Mouse (Mus musculus) MEL (cell line): ENCODE results near the gene Atp5l. TPM values are rescaled to one million over a fixed set of nuclear protein-coding genes. Genes with fewer than 3 reads are reported as not detected.
A peak's percentile ranks its signal among the peaks of the same experiment; 100 is the strongest.

Source experiments
- DNase-seq: peaks from one replicate; pipeline ENCODE4 v3.0.0; 2011; ENCODE audit warnings: low read depth, low spot score
- H3K27ac ChIP-seq: 2 replicates; pipeline ENCODE4 v1.5.1; 2012; ENCODE audit warnings: low read depth, mild to moderate bottlenecking, control low read depth, low read length, moderate library complexity; ENCODE audit not compliant: control insufficient read depth
- H3K27me3 ChIP-seq, 2 experiments: fragments of 150-350 bp in 1 of 2; sonication (generic) in 1 of 2; 2 replicates each; pipeline ENCODE4 v1.6.1; 2012; ENCODE audit warnings: low read length in 2 of 2, mild to moderate bottlenecking in 2 of 2, improper control_type of control experiment in 1 of 2, moderate library complexity in 1 of 2; ENCODE audit not compliant: insufficient read depth in 2 of 2, control insufficient read depth in 1 of 2
- H3K36me3 ChIP-seq, 2 experiments: 2 replicates each; pipeline ENCODE4 v1.6.1; 2012 to 2014; ENCODE audit warnings: low read length in 2 of 2, improper control_type of control experiment in 1 of 2, inconsistent platforms in 1 of 2, mild to moderate bottlenecking in 1 of 2; ENCODE audit not compliant: insufficient read depth in 2 of 2, control insufficient read depth in 1 of 2
- H3K4me1 ChIP-seq, 2 experiments: fragments of 150-350 bp in 1 of 2; sonication (generic) in 1 of 2; 2 replicates each; pipeline ENCODE4 v1.6.1; 2012; ENCODE audit warnings: low read length in 2 of 2, improper control_type of control experiment in 1 of 2, mild to moderate bottlenecking in 1 of 2; ENCODE audit not compliant: insufficient read depth in 2 of 2, control insufficient read depth in 1 of 2
- H3K4me3 ChIP-seq, 2 experiments: fragments of 150-350 bp in 1 of 2; sonication (generic) in 1 of 2; 2 replicates each; pipeline ENCODE4 v1.5.1; 2012; ENCODE audit warnings: low read depth in 2 of 2, low read length in 2 of 2, mild to moderate bottlenecking in 2 of 2, moderate library complexity in 2 of 2, control low read depth in 1 of 2, improper control_type of control experiment in 1 of 2; ENCODE audit not compliant: control insufficient read depth in 1 of 2, insufficient read depth in 1 of 2
- H3K79me2 ChIP-seq: 2 replicates; pipeline ENCODE4 v1.6.1; 2012; ENCODE audit warnings: mild to moderate bottlenecking, low read length, moderate library complexity; ENCODE audit not compliant: control insufficient read depth, poor library complexity, insufficient read depth
- H3K9ac ChIP-seq: 2 replicates; pipeline ENCODE4 v1.6.1; 2012; ENCODE audit warnings: low read depth, mild to moderate bottlenecking, control low read depth, low read length, moderate library complexity; ENCODE audit not compliant: control insufficient read depth, poor library complexity, severe bottlenecking
- H3K9me3 ChIP-seq: fragments of 150-350 bp; sonication (generic); replicated peaks from 2 replicates; pipeline ENCODE4 v1.6.1; 2012; ENCODE audit warnings: mild to moderate bottlenecking, low read length, improper control_type of control experiment, moderate library complexity; ENCODE audit not compliant: insufficient read depth
- CHD1 ChIP-seq: IDR thresholded peaks from 2 replicates; pipeline ENCODE4 v1.6.1; 2012; ENCODE audit warnings: low read depth, mild to moderate bottlenecking, inconsistent platforms, low read length, improper control_type of control experiment
- E2F4 ChIP-seq: IDR thresholded peaks from 2 replicates; pipeline ENCODE4 v1.6.1; 2011; ENCODE audit warnings: low read depth, low read length, improper control_type of control experiment, borderline replicate concordance
- EP300 ChIP-seq, 2 experiments: IDR thresholded peaks; 2 replicates each; pipeline ENCODE4 v1.6.1; 2011; ENCODE audit warnings: improper control_type of control experiment in 2 of 2, low read length in 2 of 2, low read depth in 1 of 2, mild to moderate bottlenecking in 1 of 2
- ETS1 ChIP-seq: IDR thresholded peaks from 2 replicates; pipeline ENCODE4 v1.6.1; 2012; ENCODE audit warnings: low read depth, mild to moderate bottlenecking, inconsistent platforms, low read length, improper control_type of control experiment, moderate library complexity
- GABPA ChIP-seq: IDR thresholded peaks from 2 replicates; pipeline ENCODE4 v1.6.1; 2012; ENCODE audit warnings: low read depth, mild to moderate bottlenecking, inconsistent platforms, low read length, improper control_type of control experiment, moderate library complexity
- GATA1 ChIP-seq: IDR thresholded peaks from 2 replicates; pipeline ENCODE4 v1.6.1; 2011; ENCODE audit warnings: low read depth, low read length, improper control_type of control experiment
- JUND ChIP-seq: IDR thresholded peaks from 2 replicates; pipeline ENCODE4 v1.6.1; 2011; ENCODE audit warnings: low read depth, mild to moderate bottlenecking, improper control_type of control experiment, low read length
- KAT2A ChIP-seq: conservative IDR thresholded peaks from 2 replicates; pipeline ENCODE4 v1.6.1; 2012; ENCODE audit warnings: low read depth, low read length, improper control_type of control experiment, inconsistent platforms
- MAZ ChIP-seq: IDR thresholded peaks from 2 replicates; pipeline ENCODE4 v1.6.1; 2012; ENCODE audit warnings: low read depth, mild to moderate bottlenecking, inconsistent platforms, low read length, improper control_type of control experiment
- MXI1 ChIP-seq: IDR thresholded peaks from 2 replicates; pipeline ENCODE4 v1.6.1; 2011; ENCODE audit warnings: mild to moderate bottlenecking, low read depth, low read length, improper control_type of control experiment
- MYB ChIP-seq: IDR thresholded peaks from 2 replicates; pipeline ENCODE4 v1.6.1; 2011; ENCODE audit warnings: mild to moderate bottlenecking, low read depth, low read length, improper control_type of control experiment
- POLR2AphosphoS2 ChIP-seq: IDR thresholded peaks from 2 replicates; pipeline ENCODE4 v1.6.1; 2011; ENCODE audit warnings: low read length, improper control_type of control experiment
- POLR2AphosphoS5 ChIP-seq: IDR thresholded peaks from 2 replicates; pipeline ENCODE4 v1.6.1; 2012; ENCODE audit warnings: low read depth, borderline replicate concordance, mild to moderate bottlenecking, inconsistent platforms, low read length, moderate library complexity, mixed read lengths
- RAD21 ChIP-seq: IDR thresholded peaks from 2 replicates; pipeline ENCODE4 v1.6.1; 2011; ENCODE audit warnings: mild to moderate bottlenecking, low read depth, low read length, improper control_type of control experiment
- TBP ChIP-seq: IDR thresholded peaks from 2 replicates; pipeline ENCODE4 v1.8.0; 2011; ENCODE audit warnings: low read depth, low read length, improper control_type of control experiment
- USF1 ChIP-seq: IDR thresholded peaks from 2 replicates; pipeline ENCODE4 v1.6.1; 2014; ENCODE audit warnings: low read depth, mild to moderate bottlenecking, inconsistent platforms, low read length, improper control_type of control experiment, moderate library complexity
- USF2 ChIP-seq, 2 experiments: IDR thresholded peaks; 2 replicates each; pipeline ENCODE4 v1.6.1; 2011 to 2012; ENCODE audit warnings: improper control_type of control experiment in 2 of 2, low read length in 2 of 2, borderline replicate concordance in 1 of 2, inconsistent platforms in 1 of 2, low read depth in 1 of 2, mild to moderate bottlenecking in 1 of 2; ENCODE audit not compliant: insufficient read depth in 1 of 2
- ZC3H11A ChIP-seq: IDR thresholded peaks from 2 replicates; pipeline ENCODE4 v1.6.1; 2012; ENCODE audit warnings: low read depth, mild to moderate bottlenecking, inconsistent platforms, low read length, improper control_type of control experiment
- ZKSCAN1 ChIP-seq: IDR thresholded peaks from 2 replicates; pipeline ENCODE4 v1.6.1; 2012; ENCODE audit warnings: low read depth, mild to moderate bottlenecking, inconsistent platforms, low read length, improper control_type of control experiment, moderate library complexity
- polyA plus RNA-seq, 2 experiments: library from polyadenylated mRNA; stranded (reverse) in 1 of 2; unstranded in 1 of 2; fragments of >175 nt in 1 of 2; fragments of >200 nt in 1 of 2; gene quantifications; 2 replicates each; pipeline versions ENCODE4 v1.2.1 to v1.2.4; 2012; ENCODE audit warnings: low replicate concordance in 2 of 2, low read depth in 1 of 2; ENCODE audit not compliant: insufficient read length in 2 of 2, insufficient read depth in 1 of 2, missing spikeins in 1 of 2
- total RNA-seq: library from RNA; depleted of rRNA; stranded (reverse); fragments of 300-350 nt; gene quantifications from 2 replicates; pipeline ENCODE4 v1.2.3, GENCODE M21; 2012

The Atp5l gene
- total and polyA plus RNA-seq, 3 experiments: 320 to 719 TPM; not detected in 1

DNA sequence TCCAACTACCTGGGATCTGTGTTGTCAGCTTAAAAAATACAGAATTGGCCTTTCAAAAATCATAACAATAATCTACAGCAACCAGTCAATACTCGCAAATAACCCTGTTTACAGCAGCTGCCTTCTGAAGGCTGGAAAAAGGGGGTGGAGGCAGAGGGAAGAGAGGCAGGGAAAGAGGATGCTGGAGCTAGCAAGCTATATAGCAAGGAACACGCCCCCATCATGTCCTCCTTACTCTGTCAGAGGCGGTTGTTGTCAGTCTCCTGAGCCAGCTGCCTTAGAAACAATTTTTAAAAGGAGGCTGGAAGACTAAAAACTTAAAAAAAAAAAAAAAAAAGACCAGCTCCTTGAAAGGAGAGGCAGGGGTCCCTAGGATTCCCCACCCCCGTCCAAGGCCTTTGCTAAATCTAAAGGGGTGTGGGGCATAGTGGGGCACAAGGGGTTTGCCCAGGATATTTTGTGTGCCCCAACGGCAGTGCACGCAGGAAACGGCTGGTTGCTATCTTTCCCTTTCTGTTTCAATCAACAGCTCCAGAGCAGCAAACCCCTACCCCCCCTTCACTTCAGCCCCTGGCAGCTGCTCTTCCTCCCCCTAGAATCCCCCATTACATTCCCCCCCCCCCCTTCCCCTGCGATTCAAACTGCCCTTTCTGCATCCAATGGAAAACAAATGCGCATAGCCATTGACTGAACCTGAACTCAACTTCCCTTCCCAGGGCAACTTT, 41.6 kb downstream of the Atp5l start (continued):
- no peak for TF ChIP-seq ZKSCAN1
- TF ChIP-seq KAT2A: no peak
- no peak; the same call in 1 of the 2 replicates for TF ChIP-seq MYB
- no peak for TF ChIP-seq GATA1
- TF ChIP-seq MAZ: 0 out of 2 replicates have a peak, but pooled peaks have one; percentile 40
- no peak for TF ChIP-seq POLR2AphosphoS5
- peak; percentile 45; the same call in 1 of the 2 replicates for TF ChIP-seq MXI1
- no peak for TF ChIP-seq JUND
- TF ChIP-seq POLR2AphosphoS2: no peak
- TF ChIP-seq USF1: no peak
- TF ChIP-seq RAD21: no peak
- no peak for TF ChIP-seq GABPA

DNA sequence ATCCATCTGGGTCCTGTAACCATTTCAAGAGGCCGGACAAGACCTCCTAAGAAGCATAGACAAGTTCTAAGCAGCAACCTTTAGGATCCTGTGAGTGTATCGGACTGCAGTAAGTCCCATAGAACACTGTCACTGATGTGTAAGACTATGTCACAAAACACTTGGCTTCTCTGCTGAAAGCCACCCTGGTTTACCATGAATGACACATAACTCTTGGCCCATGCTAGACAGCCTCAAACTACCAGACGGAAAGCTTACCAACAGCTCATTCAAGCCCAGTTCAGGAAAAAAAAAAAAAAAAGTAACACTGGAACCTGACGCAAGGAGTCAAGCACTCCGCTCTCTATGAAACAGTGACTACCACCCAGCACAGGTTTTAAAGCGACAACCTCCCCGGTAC, 42.9 kb downstream of the Atp5l start:
- H3K4me3 ChIP-seq: no peak overlapping the region
- H3K27ac ChIP-seq: no peak overlapping the region
- peaks cover 75% of the 10 kb centered on the region for H3K79me2 ChIP-seq
- no peak overlapping the region for H3K9ac ChIP-seq
- TF ChIP-seq ZC3H11A (no peak), GATA1 (no peak), TBP (no peak), EP300 (IDR thresholded peaks at IDR 0.05; ENCODE audit: low read depth in 1 of 2, low read length in 2 of 2) (no peak), CHD1 (no peak), USF2 (IDR thresholded peaks at IDR 0.05; ENCODE audit: borderline replicate concordance in 1 of 2, insufficient read depth in 1 of 2, low read depth in 1 of 2, low read length in 2 of 2) (no peak), E2F4 (no peak), KAT2A (no peak), ETS1 (no peak), RAD21 (no peak)
- TF ChIP-seq, all 39 proteins: peak for 0
- no peaks in the 10 kb centered on the region for H3K9me3 ChIP-seq
- no peak for DNase-seq
- peaks cover 2 to 9% of the 10 kb centered on the region in 2 experiments; a peak in 2 of 4 replicates for H3K4me1 ChIP-seq
- H3K36me3 ChIP-seq: peaks cover 5 to 10% of the 10 kb centered on the region in 2 experiments
- H3K27me3 ChIP-seq: no peaks in the 10 kb centered on the region
